Mouse (Mus musculus) heart, adult 18-20 months (tissue): ENCODE measurements at regions not wholly inside any gene's neighbourhood (a gene's known extent, or its start where the extent isn't known, plus 50 kb on each side); places are given as distances from the start of the nearest gene placed in this dataset.

ENCODE experiments used
- DNase-seq, 2 experiments: peaks; one replicate each; pipeline ENCODE4 v3.0.0; 2021 to 2022; ENCODE audit warnings: mixed read lengths in 1 of 2

GRCm38 (mm10) chr9:52591188-52591587 is 88.4 kb downstream of the AI593442 start:
- no peak for DNase-seq

- no peak for DNase-seq
Observed at GRCm38 (mm10) chr9:52574066-52574465, 105.5 kb downstream of the AI593442 start.

- DNase-seq: no peak
Observed at GRCm38 (mm10) chr9:52551577-52552281, 127.9 kb downstream of the AI593442 start.

- no peak for DNase-seq
Observed at GRCm38 (mm10) chr9:52546071-52546470, 133.5 kb downstream of the AI593442 start.

- no peak for DNase-seq
Observed at GRCm38 (mm10) chr9:52539086-52539485, 140.5 kb downstream of the AI593442 start.

GRCm38 (mm10) chr9:52529444-52529915 is 150.1 kb downstream of the AI593442 start:
- no peak for DNase-seq

- DNase-seq: no peak
Observed at GRCm38 (mm10) chr9:52500487-52500886, 179.1 kb downstream of the AI593442 start.

GRCm38 (mm10) chr9:52495483-52496270 is 183.9 kb downstream of the AI593442 start:
- no peak for DNase-seq

- no peak for DNase-seq
Observed at GRCm38 (mm10) chr9:52492947-52493505, 186.6 kb downstream of the AI593442 start.

GRCm38 (mm10) chr9:52473555-52474196 is 205.9 kb downstream of the AI593442 start:
- DNase-seq: no peak

- DNase-seq: no peak
Observed at GRCm38 (mm10) chr9:52472859-52473258, 206.7 kb downstream of the AI593442 start.

- no peak for DNase-seq
Observed at GRCm38 (mm10) chr9:52458518-52458917, 221.1 kb downstream of the AI593442 start.

- DNase-seq: no peak
Observed at GRCm38 (mm10) chr9:52454445-52454844, 225.1 kb downstream of the AI593442 start.

GRCm38 (mm10) chr9:52451792-52452191 is 227.8 kb downstream of the AI593442 start:
- no peak for DNase-seq

GRCm38 (mm10) chr9:52448245-52448644 is 231.3 kb downstream of the AI593442 start:
- no peak for DNase-seq

GRCm38 (mm10) chr9:52443228-52443627 is 236.4 kb downstream of the AI593442 start:
- DNase-seq: no peak

- DNase-seq: no peak
Observed at GRCm38 (mm10) chr9:52434215-52434614, 245.4 kb downstream of the AI593442 start.

GRCm38 (mm10) chr9:52425413-52425812 is 254.2 kb downstream of the AI593442 start:
- DNase-seq: no peak

GRCm38 (mm10) chr9:52422622-52423021 is 254.2 kb upstream of the Zc3h12c start:
- DNase-seq: no peak

GRCm38 (mm10) chr9:52415706-52416105 is 247.3 kb upstream of the Zc3h12c start:
- no peak for DNase-seq

GRCm38 (mm10) chr9:52407841-52408240 is 239.5 kb upstream of the Zc3h12c start:
- DNase-seq: no peak

GRCm38 (mm10) chr9:52402496-52402895 is 234.1 kb upstream of the Zc3h12c start:
- DNase-seq: no peak

- no peak for DNase-seq
Observed at GRCm38 (mm10) chr9:52379031-52379430, 210.7 kb upstream of the Zc3h12c start.
